Mouse (Mus musculus) midbrain, embryonic 15.5 days (tissue): Measurements from ENCODE around the gene Gm37240. TPM values are rescaled to one million over a fixed set of nuclear protein-coding genes. Genes with fewer than 3 reads are reported as not detected.

Experiments
- ATAC-seq: fragments of 200-750 bp; cut with Nextera tagmentation; replicated peaks from 2 replicates; pipeline ENCODE4 v1.8.0; 2017; ENCODE audit warnings: moderate TSS enrichment
- H3K27ac ChIP-seq: fragments of 300-500 bp; sonication (generic); 2 replicates; pipeline ENCODE4 v1.5.1; 2015; ENCODE audit warnings: mild to moderate bottlenecking, inconsistent platforms
- H3K27me3 ChIP-seq: fragments of 300-500 bp; sonication (generic); replicated peaks from 2 replicates; pipeline ENCODE4 v1.6.1; 2015; ENCODE audit warnings: inconsistent platforms
- H3K36me3 ChIP-seq: fragments of 300-500 bp; sonication (generic); replicated peaks from 2 replicates; pipeline ENCODE4 v1.6.1; 2015; ENCODE audit warnings: inconsistent platforms
- H3K4me1 ChIP-seq: fragments of 300-500 bp; sonication (generic); 2 replicates; pipeline ENCODE4 v1.6.1; 2015; ENCODE audit warnings: inconsistent platforms
- H3K4me2 ChIP-seq: fragments of 300-500 bp; sonication (generic); 2 replicates; pipeline ENCODE4 v1.6.1; 2015; ENCODE audit warnings: inconsistent platforms, mild to moderate bottlenecking, moderate library complexity
- H3K4me3 ChIP-seq: fragments of 300-500 bp; sonication (generic); 2 replicates; pipeline ENCODE4 v1.5.1; 2015; ENCODE audit warnings: mild to moderate bottlenecking, inconsistent platforms
- H3K9ac ChIP-seq: fragments of 300-500 bp; sonication (generic); 2 replicates; pipeline ENCODE4 v1.6.1; 2015; ENCODE audit warnings: mild to moderate bottlenecking, inconsistent platforms
- H3K9me3 ChIP-seq: fragments of 300-500 bp; sonication (generic); 2 replicates; pipeline ENCODE4 v1.6.1; 2016; ENCODE audit warnings: inconsistent platforms
- WGBS: fragments of 180-500 bp; shearing (Covaris S2); methylation state at CpG from one replicate; pipeline ENCODE4 v1.1.7; 2015; ENCODE audit warnings: mixed read lengths; 5-methylcytosine and 5-hydroxymethylcytosine counted together
- polyA plus RNA-seq: library from polyadenylated mRNA; unstranded; fragments of >200 nt; fragmentation: Nextera tagmentation; extraction: Ambion mirVana; gene quantifications from 2 replicates; pipeline ENCODE4 v1.2.1, GENCODE M21; 2015

Gm37240 gene
- polyA plus RNA-seq, 1 experiment from 2014 or later, result 0.40 TPM

DNA sequence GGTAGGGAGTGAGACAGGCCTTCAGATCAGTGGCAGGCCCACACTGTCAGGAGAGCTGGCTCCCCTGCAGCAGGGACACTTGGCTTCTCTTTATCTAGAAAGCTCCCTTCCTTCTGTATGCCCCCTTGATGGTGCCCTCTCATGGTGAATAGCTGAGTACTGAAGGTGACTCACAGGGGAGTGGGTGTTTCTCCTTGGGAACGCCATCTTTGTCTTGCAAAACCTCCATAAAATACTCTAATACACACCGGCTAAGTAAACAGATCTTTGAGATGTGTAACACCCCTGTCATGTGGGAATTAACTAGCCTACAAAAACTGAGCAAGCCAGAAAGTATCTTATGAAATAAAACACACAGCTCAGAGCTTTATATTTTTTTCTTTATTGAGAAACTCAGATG lies 510.8 kb downstream of the Gm37240 start:
- H3K4me3 ChIP-seq, result no peak overlapping the region
- no peaks in the 10 kb centered on the region for H3K9me3 ChIP-seq
- 93% methylated on average over 2 of the region's 2 CpGs for WGBS
- H3K27me3 ChIP-seq, result no peaks in the 10 kb centered on the region
- H3K27ac ChIP-seq, result no peak overlapping the region
- H3K9ac ChIP-seq, result no peak overlapping the region
- H3K4me1 ChIP-seq, result peaks cover 11% of the 10 kb centered on the region
- H3K4me2 ChIP-seq, result no peak overlapping the region
- H3K36me3 ChIP-seq, result no peaks in the 10 kb centered on the region
- no peak for ATAC-seq

DNA sequence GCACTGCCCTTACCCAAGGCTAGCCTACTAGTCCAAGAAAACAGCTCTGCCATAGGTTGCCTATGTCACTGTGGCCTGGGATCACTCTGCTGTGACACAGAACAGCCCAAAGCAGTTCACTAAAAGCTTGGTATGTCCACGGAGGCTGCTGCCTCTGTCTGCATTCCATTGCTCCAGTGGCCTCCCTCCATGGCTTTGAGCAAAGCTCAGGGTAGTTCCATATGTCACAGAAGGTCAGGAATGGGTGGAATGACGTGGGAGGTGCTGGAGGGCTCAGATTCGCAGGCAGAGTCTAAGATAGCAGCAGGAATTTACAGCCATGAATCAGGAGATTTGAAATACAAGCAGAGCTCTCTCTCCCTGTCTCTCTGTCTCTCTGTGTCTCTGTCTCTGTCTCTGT lies 514.3 kb downstream of the Gm37240 start:
- H3K4me1 ChIP-seq, result peaks cover 2% of the 10 kb centered on the region; the same call in 1 of the 2 replicates
- no peak for ATAC-seq

GRCm38 (mm10) chr3:85369847-85370246 lies 517.5 kb downstream of the Gm37240 start:
- WGBS, result 92% methylated on average over 10 of the region's 10 CpGs
- Histone ChIP-seq H3K4me2 (no peak overlapping the region), H3K36me3 (no peaks in the 10 kb centered on the region)

More for the DNA sequence above, 514.3 kb downstream of the Gm37240 start:
- Histone ChIP-seq H3K4me2 (no peak overlapping the region), H3K36me3 (no peaks in the 10 kb centered on the region), H3K4me3 (no peak overlapping the region), H3K27me3 (no peaks in the 10 kb centered on the region), H3K27ac (no peak overlapping the region), H3K9me3 (no peaks in the 10 kb centered on the region), H3K9ac (no peak overlapping the region)
- 33% methylated on average over 3 of the region's 3 CpGs for WGBS

DNA sequence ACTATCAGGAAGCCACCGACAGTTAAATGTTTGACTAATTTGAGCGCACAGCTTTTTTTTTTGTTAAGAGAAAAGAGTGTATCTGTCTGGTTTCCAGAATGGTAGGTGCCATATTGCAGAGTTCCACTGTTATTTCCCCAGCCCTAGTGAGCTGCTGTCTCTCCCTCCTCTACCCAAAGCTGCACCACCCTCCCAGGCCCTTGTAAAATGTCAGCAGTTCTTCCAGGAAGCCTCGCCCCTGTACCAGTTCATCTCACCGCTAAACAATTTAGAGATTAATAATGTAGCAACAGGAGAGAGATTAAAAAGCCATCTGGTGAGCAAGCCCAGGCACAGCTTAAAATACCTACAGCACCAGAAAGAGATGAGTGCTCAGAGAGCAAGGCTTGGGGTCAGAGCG lies 518.2 kb downstream of the Gm37240 start:
- Histone ChIP-seq H3K9me3 (no peaks in the 10 kb centered on the region), H3K27me3 (no peaks in the 10 kb centered on the region), H3K4me1 (no peaks in the 10 kb centered on the region; the same call in 1 of the 2 replicates), H3K4me2 (no peak overlapping the region), H3K4me3 (no peak overlapping the region), H3K36me3 (no peaks in the 10 kb centered on the region), H3K9ac (no peak overlapping the region), H3K27ac (no peak overlapping the region)
- ATAC-seq, result no peak
- WGBS, result 64% methylated on average over 5 of the region's 5 CpGs

More at GRCm38 (mm10) chr3:85369847-85370246, 517.5 kb downstream of the Gm37240 start:
- Histone ChIP-seq H3K4me1 (no peaks in the 10 kb centered on the region; the same call in 1 of the 2 replicates), H3K9ac (no peak overlapping the region), H3K27me3 (no peaks in the 10 kb centered on the region), H3K9me3 (no peaks in the 10 kb centered on the region), H3K27ac (no peak overlapping the region), H3K4me3 (no peak overlapping the region)
- no peak for ATAC-seq

DNA sequence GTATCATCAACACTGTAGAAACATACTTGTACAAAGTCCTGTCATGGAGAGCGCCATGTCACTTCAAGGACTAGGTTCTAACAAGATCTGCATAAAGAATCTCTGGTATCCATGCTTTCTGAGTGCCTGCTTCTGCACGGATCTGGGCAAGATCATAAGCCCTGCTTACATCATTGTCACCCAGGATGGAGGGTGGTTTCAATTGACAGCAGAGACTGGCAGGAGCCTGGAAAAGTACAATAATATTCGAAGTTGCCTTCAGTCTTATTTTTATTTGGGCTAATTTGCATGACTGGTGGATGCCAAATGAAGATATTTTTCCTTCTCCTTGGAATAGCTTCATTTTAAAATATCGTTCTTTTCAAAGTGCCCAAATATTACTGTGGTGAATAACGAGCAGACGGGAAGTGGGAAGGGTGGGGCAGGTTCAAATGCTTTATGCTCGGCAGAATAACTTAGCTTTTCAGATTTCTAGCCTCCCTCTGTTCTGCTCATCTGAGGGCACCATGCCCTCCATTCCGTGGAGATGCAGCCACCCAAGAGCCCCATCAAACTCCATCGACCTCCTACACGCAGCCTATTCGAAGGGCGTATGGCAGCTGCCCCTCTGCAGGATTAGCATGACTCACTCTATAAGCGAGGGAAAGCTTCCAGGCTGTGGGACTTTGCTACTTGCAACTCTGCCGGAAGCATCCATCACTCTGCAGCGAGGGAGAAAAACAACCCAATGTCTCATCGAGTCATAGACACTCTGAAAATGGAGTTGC lies 518.8 kb downstream of the Gm37240 start:
- H3K27me3 ChIP-seq, result no peaks in the 10 kb centered on the region
- no peaks in the 10 kb centered on the region for H3K36me3 ChIP-seq
- whole genome bisulfite sequencing, result 77% methylated on average over 16 of the region's 16 CpGs
- ATAC-seq, result no peak
- no peaks in the 10 kb centered on the region for H3K9me3 ChIP-seq
- no peak overlapping the region for H3K27ac ChIP-seq
- H3K4me3 ChIP-seq, result no peak overlapping the region
- no peaks in the 10 kb centered on the region; the same call in 1 of the 2 replicates for H3K4me1 ChIP-seq
- no peak overlapping the region for H3K4me2 ChIP-seq
- H3K9ac ChIP-seq, result no peak overlapping the region

GRCm38 (mm10) chr3:85364591-85365343 lies 522.6 kb downstream of the Gm37240 start:
- Histone ChIP-seq H3K4me3 (no peak overlapping the region), H3K9me3 (no peaks in the 10 kb centered on the region), H3K4me1 (no peaks in the 10 kb centered on the region; the same call in 1 of the 2 replicates), H3K27me3 (no peaks in the 10 kb centered on the region), H3K36me3 (no peaks in the 10 kb centered on the region), H3K9ac (no peak overlapping the region), H3K4me2 (no peak overlapping the region), H3K27ac (no peak overlapping the region)
- 33% methylated on average over 5 of the region's 5 CpGs for WGBS
- no peak for ATAC-seq

- H3K4me1 ChIP-seq, result no peaks in the 10 kb centered on the region
- H3K4me3 ChIP-seq, result no peak overlapping the region
- no peaks in the 10 kb centered on the region for H3K36me3 ChIP-seq
- no peak overlapping the region for H3K9ac ChIP-seq
- no peak overlapping the region for H3K27ac ChIP-seq
- H3K9me3 ChIP-seq, result no peaks in the 10 kb centered on the region
- H3K4me2 ChIP-seq, result no peak overlapping the region
- ATAC-seq, result no peak
- 88% methylated on average over 7 of the region's 7 CpGs for WGBS
- H3K27me3 ChIP-seq, result no peaks in the 10 kb centered on the region
Observed at GRCm38 (mm10) chr3:85362883-85363282, 524.4 kb downstream of the Gm37240 start.

DNA sequence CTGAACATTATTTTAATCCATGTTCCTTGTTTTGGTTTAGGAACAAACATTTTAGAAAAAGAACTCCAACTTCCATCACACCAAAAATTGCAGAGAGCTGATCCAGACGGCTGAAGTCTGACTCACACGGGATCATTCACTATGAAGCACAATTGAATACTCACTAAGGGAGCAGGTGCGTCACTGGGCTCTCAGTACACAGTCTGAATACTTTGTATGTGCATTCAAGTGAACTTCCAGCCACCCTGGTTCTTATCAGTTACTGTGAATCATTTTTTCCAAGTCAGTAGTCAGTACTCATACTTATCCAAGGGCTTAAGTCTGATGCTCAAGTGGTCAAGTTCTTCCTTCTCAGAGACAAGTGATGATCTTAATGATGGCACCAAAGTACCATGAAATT lies 530.9 kb downstream of the Gm37240 start:
- Histone ChIP-seq H3K9ac (no peak overlapping the region), H3K36me3 (no peaks in the 10 kb centered on the region), H3K4me3 (no peak overlapping the region), H3K9me3 (no peaks in the 10 kb centered on the region), H3K4me2 (no peak overlapping the region), H3K27ac (no peak overlapping the region), H3K27me3 (no peaks in the 10 kb centered on the region), H3K4me1 (no peaks in the 10 kb centered on the region)
- no peak for ATAC-seq
- WGBS, result 89% methylated on average over 3 of the region's 3 CpGs

- no peak overlapping the region for H3K9ac ChIP-seq
- no peak overlapping the region for H3K27ac ChIP-seq
- WGBS, result 88% methylated on average over 6 of the region's 6 CpGs
- no peaks in the 10 kb centered on the region for H3K9me3 ChIP-seq
- no peak for ATAC-seq
- no peak overlapping the region for H3K4me2 ChIP-seq
- H3K4me1 ChIP-seq, result no peaks in the 10 kb centered on the region
- no peaks in the 10 kb centered on the region for H3K27me3 ChIP-seq
- H3K4me3 ChIP-seq, result no peak overlapping the region
- H3K36me3 ChIP-seq, result no peaks in the 10 kb centered on the region
Observed at GRCm38 (mm10) chr3:85348021-85348420, 539.3 kb downstream of the Gm37240 start.

- no peaks in the 10 kb centered on the region for H3K27me3 ChIP-seq
- H3K9me3 ChIP-seq, result no peaks in the 10 kb centered on the region
- H3K27ac ChIP-seq, result no peak overlapping the region
- ATAC-seq, result no peak
- no peaks in the 10 kb centered on the region for H3K36me3 ChIP-seq
- peaks cover 21% of the 10 kb centered on the region for H3K4me1 ChIP-seq
- H3K4me2 ChIP-seq, result no peak overlapping the region
- H3K4me3 ChIP-seq, result no peak overlapping the region
- H3K9ac ChIP-seq, result no peak overlapping the region
- WGBS, result 88% methylated on average over 12 of the region's 12 CpGs
Observed at GRCm38 (mm10) chr3:85341103-85341860, 546.0 kb downstream of the Gm37240 start.

DNA sequence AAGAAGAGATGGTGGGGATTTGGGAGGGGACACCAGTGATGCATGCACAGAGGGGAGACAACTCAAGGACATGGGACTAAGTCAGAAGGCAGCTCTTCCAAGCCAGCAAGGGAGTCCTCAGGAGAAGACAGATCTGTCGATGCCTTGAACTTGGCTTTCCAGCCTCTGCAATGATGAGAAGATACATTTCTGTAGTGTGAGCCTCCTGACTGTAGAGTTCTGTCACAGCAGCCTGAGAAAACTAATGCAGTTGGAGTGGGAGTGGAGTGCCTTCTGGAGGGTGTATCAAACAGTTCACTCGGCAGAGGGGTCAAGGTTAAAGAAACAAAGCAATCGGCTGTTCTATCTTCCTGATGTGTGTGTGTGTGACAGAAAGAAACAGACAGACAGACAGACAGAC lies 546.8 kb downstream of the Gm37240 start:
- no peak overlapping the region for H3K4me2 ChIP-seq
- H3K27me3 ChIP-seq, result no peaks in the 10 kb centered on the region
- H3K4me3 ChIP-seq, result no peak overlapping the region
- WGBS, result 67% methylated on average over 3 of the region's 3 CpGs
- ATAC-seq, result no peak
- H3K9ac ChIP-seq, result no peak overlapping the region
- H3K9me3 ChIP-seq, result no peaks in the 10 kb centered on the region
- H3K4me1 ChIP-seq, result peaks cover 21% of the 10 kb centered on the region
- H3K27ac ChIP-seq, result peak overlapping the region; percentile 65
- no peaks in the 10 kb centered on the region for H3K36me3 ChIP-seq

- Histone ChIP-seq H3K4me3 (no peak overlapping the region), H3K9me3 (no peaks in the 10 kb centered on the region), H3K36me3 (no peaks in the 10 kb centered on the region), H3K27ac (peak overlapping the region; percentile 65), H3K27me3 (no peaks in the 10 kb centered on the region), H3K4me1 (peaks cover 21% of the 10 kb centered on the region), H3K9ac (no peak overlapping the region), H3K4me2 (no peak overlapping the region)
- ATAC-seq, result no peak
- WGBS, result 70% methylated on average over 2 of the region's 2 CpGs
Observed at GRCm38 (mm10) chr3:85339926-85340325, 547.4 kb downstream of the Gm37240 start.
